ENCODE assay signal across 8 mouse cellular contexts in the genomic region with DNA sequence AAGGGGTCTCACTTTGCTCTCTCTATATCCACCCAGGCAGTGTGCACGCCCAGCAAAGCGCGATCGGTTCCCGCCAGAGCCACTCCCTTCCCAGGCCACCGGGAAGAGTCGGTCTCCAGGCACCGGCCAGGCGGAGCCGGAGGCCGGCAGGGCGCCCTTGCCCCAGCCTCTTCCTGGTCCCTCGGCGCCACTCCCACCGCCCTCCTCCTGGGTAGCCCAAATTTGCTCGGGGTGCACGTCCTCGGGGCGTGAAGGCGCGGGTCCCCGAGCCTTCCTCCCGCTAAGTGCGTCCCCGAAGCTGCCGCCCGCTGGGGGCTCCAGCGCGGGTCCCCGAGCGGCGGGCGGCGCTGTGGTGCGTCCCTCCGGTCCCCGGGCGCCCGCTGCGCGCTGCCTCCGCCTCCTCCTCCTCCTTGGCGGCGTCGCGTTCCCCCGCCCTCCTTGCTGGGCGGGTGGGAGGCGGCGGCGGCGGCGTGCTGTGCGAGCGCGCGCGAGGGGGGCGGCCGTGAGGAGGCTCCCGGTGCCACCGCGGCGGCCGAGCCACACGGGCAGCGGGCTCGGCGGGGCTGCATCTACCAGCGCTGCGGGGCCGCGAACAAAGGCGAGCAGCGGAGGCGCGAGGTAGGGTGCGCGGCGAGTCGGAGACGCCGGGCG. TPM values are rescaled to one million over a fixed set of nuclear protein-coding genes. Genes with fewer than 3 reads are reported as not detected.
DNase-seq lines count a peak whose midpoint lies in the region; ATAC-seq and TF ChIP-seq lines count a peak whose summit lies in the region.

A gene (plus strand): TSS at position 144 of the 651 bp plus-strand sequence.

- 0% methylated on average over 58 of the region's 84 CpGs for WGBS in hindbrain, embryonic 16.5 days

- no peaks in the 10 kb centered on the region for H3K27me3 ChIP-seq in hindbrain, embryonic 16.5 days (replicated peaks; ENCODE audit: control insufficient read depth, insufficient read depth, low read length)

- peak; percentile 61 for DNase-seq in T-cell, adult 2 months (ENCODE audit: low spot score)
- DNase-seq in cerebellum, postnatal 25 days = peak; percentile 64 to 80
- DNase-seq in gastrocnemius, adult 2 months = peak; percentile 91
- peak; percentile 60 to 61 for DNase-seq in left cerebral cortex, adult 8-10 months (ENCODE audit: low spot score in 2 of 2)
- peak; percentile 63 to 66 for DNase-seq in right cerebral cortex, adult 2 months (ENCODE audit: low spot score in 2 of 2)
- DNase-seq in urinary bladder, postnatal 14 days (ENCODE audit: low spot score) = peak; percentile 83

- peak within 1 kb of the TSS; percentile 98 for H3K4me3 ChIP-seq in gastrocnemius, adult 2 months
- H3K4me3 ChIP-seq in hindbrain, embryonic 16.5 days (ENCODE audit: low read length) = peak within 1 kb of the TSS; percentile 64

- intact Hi-C loops in gastrocnemius, adult 2 months (cut with DNase I) = loop anchor here (5.0 to 10.0 kb wide), 2 partner anchors 151 to 263 kb away; a partner anchor contains a TSS

- peak within 1 kb of the TSS; percentile 87 for H3K27ac ChIP-seq in gastrocnemius, adult 2 months
- H3K27ac ChIP-seq in hindbrain, embryonic 16.5 days (ENCODE audit: low read depth, low read length) = peak within 1 kb of the TSS; percentile 81

- peak; percentile 51 for TF ChIP-seq CTCF in gastrocnemius, adult 2 months (IDR thresholded peaks at IDR 0.05)

- peak within 1 kb of the TSS; percentile 87 for H3K4me2 ChIP-seq in hindbrain, embryonic 16.5 days (ENCODE audit: low read length)

- no peaks in the 10 kb centered on the region for H3K9me3 ChIP-seq in hindbrain, embryonic 16.5 days (ENCODE audit: control insufficient read depth, low read length)

- peak within 1 kb of the TSS; percentile 86 for H3K9ac ChIP-seq in hindbrain, embryonic 16.5 days (ENCODE audit: low read depth, low read length)

- H3K36me3 ChIP-seq in hindbrain, embryonic 16.5 days (ENCODE audit: control insufficient read depth, insufficient read depth, low read length) = no peaks in the 10 kb centered on the region

- peaks cover 22% of the 10 kb centered on the region for H3K4me1 ChIP-seq in hindbrain, embryonic 16.5 days (ENCODE audit: control insufficient read depth, insufficient read depth, low read depth, low read length)

- peak; percentile 86 for ATAC-seq in hindbrain, embryonic 16.5 days
- peak; percentile 88 for ATAC-seq in megakaryocyte, adult 5-6 weeks (ENCODE audit: poor library complexity, severe bottlenecking)

RNA-seq across cellular contexts. Expression of the gene that starts here (rescaled TPM):
- total RNA-seq in gastrocnemius, adult 2 months (2021) = 1 to 10 TPM; 1.2 to 1.8 TPM
- 23.3 and 28.2 TPM in 2 replicates for polyA plus RNA-seq in hindbrain, embryonic 16.5 days (2015; fragmentation: Nextera tagmentation; extraction: Ambion mirVana)
- total RNA-seq in left cerebral cortex, adult 8-10 months (2022) = 10 to 100 TPM; 31.6 to 39.2 (median 33.9) TPM
- total RNA-seq in megakaryocyte, adult 5-6 weeks (2015) = 2.7 TPM in 2 replicates
- total RNA-seq in megakaryocyte, adult 5-6 weeks (2017) = 1.8 and 2.6 TPM in 2 replicates

Comparison
In these comparisons a context has a peak if more than half of its experiments do, and no peak if none do; other contexts are left out.
1. Peak in every context shown above with its lines: DNase-seq, ATAC-seq, H3K4me3 ChIP-seq and H3K27ac ChIP-seq.
2. RNA of the gene that starts here (total RNA-seq): 31.6 to 39.2 TPM in left cerebral cortex, adult 8-10 months; 1.8 to 2.7 TPM in megakaryocyte, adult 5-6 weeks and 1.2 to 1.8 TPM in gastrocnemius, adult 2 months; every median in the first group is over 4 times any median in the second.